Mouse (Mus musculus): ENCODE results near the gene Hoxd10. TPM values are rescaled to one million over a fixed set of nuclear protein-coding genes. Genes with fewer than 3 reads are reported as not detected.

Gene Hoxd10
- not detected for total RNA-seq (2021)

DNA sequence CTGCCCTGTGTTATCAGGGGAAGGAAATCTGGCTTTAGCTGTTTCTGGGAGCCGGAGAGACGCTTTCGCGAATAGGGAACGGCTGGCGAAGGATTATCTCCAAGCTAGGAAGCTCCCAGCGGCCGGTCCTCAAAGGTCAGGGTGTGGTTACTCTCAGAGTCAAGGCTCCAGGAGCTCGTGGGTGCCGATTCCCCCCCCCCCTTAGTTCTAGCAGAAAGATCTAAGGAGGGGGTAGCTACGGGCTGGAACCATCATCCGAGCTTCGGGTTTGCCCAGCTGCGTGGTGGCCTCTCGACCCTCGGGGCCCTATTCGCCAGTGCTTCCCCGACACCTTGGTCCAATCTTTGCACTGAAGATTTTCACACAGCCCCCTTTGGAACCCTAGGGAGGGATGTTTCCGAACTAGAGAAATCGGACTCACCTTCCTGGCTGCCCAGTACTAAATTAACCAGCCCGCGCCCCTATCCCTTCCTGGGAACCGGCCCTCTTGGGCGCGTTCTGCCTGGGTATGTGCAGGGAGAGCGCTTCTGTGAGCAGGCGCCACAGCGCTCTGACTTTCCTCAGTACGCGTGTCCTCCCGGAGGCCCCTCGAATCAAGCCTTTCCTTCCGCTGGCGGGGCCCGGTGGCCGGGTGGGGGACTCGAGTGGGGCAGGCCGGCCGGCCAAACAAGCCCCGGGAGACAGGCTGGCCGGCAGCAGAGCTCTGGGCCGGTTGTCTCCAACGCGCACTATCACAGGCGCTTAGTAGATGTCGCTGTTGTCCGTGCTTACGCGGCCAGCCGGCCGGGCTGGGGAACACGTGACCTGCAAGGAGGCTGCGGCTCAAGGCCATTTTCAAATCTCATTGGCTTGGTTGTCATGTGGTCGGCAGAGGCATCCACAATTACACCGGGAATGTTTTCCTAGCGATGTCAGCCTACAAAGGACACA lies at the start of gene Hoxd10:
Gene Hoxd10 (plus strand): TSS at position 903 of the 930 bp plus-strand sequence.
- intact Hi-C loops (cut with DNase I): loop anchor here (10.0 kb wide), 1 partner anchor 1414 kb away; no protein-coding TSS in a partner anchor
- peak; percentile 52 for DNase-seq

DNA sequence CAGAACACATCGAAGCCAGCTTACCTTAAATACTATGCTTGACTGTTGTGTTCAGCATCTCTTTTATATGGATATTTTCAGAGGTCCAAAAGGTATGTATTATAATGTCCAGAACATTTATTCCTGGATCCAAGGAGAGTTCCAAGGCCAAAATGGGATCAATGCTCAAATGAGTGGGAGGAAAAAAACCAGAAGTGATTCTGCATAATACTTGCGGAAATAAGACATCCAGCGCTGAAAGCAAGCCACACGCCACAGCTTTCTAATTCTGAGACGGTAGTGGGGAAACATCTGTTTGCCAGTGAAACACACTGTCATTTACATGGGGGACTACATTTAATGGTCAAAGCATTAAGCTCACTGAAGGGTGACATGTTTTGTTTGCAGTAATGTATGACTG lies 49.3 kb upstream of the Hoxd10 start:
- DNase-seq: no peak
- intact Hi-C loops (cut with DNase I): no loop called here

- no peak for DNase-seq
- intact Hi-C loops (cut with DNase I): no loop called here
These were observed 46.1 kb upstream of the Hoxd10 start for GRCm38 (mm10) chr2:74645631-74646030.

DNA sequence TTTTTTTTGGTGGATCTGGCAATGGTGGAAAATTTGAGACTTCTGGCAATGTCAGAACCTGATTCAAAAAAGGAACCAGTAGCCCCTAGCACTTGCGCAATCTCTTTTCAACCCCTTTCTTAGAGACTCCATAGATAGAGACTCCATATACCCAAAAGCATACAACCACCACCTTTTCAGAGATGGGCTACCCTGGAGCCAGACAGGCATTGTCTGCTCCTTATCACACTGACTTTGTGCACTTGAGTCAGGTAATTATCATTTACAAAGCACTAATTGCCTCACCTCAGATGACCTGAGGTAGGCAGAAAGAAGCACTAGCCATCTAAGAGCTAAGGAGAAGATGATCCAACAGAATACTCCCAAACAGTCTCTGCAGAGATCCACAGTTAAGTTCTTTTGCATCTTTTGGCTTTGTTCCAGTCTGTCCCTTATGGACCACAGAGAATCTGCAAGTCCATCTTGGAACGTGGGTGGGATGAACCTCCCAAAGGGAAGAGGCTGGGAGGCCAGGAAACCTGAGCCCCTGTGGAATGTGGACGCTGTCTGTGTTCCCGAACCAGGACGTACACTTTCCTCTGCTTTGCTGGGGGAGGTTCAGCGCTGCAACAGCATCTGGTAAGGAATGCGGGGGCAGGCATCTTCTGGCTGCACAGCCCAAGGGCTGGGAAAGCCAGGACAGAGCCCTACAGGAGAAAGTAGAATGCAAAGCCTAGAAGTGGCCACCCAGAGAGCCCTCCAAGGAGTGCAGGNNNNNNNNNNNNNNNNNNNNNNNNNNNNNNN lies 44.5 kb upstream of the Hoxd10 start:
- DNase-seq: no peak
- intact Hi-C loops (cut with DNase I): no loop called here

DNA sequence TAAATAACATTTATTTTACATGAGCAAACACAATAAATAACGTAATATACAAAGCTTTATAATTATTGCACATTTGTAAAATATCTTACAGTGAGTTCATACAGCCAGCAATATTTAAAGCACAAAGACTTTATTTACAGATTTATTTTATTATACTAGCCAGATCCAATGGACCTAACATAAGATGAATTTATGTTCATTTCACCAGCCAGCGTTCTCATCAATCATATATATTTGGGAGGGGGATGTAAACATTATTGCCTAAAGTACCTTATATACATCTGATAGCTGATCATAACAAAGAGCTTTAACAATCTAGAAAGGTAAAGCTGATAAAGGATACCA lies 38.8 kb upstream of the Hoxd10 start:
- intact Hi-C loops (cut with DNase I): no loop called here
- no peak for DNase-seq

DNA sequence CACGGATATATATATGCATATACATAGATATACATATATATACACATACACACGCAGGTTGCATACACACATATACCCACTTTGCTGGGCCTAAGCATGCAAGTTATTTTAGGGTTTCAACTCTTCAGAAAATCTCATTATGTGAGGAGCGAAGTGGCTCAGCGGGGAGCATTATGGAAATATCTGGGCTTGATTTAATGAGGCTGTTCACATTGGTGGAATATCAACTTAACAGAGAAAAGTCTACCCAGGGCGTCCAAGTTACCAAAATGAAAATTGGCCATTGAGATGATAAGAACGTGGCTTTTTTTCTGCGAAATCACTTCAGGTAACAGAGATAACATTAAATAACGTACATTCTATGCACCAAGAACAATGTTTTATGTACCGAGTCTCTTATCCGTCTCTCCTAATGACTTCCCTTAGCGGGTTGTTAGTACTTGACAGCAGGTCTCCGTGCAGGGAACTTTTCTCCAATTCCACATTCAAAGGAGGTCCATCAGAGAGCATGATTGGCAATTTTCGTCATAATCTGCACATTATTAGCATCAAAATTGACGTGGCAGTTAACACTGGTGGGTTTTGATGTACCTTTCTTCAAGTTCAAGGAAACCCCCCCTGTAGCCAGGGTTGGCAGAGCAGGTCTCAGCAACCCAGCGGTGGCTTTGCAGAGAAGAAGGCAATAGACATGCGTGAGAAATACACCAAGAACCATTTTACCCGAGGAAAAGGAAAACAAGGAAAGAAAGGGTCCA lies 37.8 kb upstream of the Hoxd10 start:
- intact Hi-C loops (cut with DNase I): no loop called here
- DNase-seq: no peak

- intact Hi-C loops (cut with DNase I): loop anchor here (5.0 kb wide), 1 partner anchor 588 kb away; no protein-coding TSS in a partner anchor
- DNase-seq: no peak
These were observed 36.8 kb upstream of the Hoxd10 start for GRCm38 (mm10) chr2:74654743-74655419.

DNA sequence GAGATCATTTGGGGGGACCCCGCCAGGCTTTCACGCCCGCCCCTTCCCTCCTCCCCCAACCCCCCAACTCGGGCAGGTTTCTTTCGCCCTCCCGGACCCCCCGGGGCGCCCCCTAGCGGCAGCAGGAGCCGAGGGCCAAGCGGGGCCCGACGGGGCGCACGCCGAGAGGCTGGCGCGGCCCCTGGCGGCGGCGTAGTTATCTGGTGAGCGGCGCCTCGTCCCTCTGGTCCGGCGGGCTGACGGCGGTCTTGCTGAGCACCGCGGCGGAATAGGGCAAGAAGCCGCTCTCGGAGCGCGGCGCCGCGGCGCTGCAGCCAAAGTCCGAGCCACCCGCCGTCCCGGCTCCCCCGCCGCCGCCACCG lies 36.3 kb upstream of the Hoxd10 start:
- intact Hi-C loops (cut with DNase I): loop anchor here (5.0 kb wide), 1 partner anchor 588 kb away; no protein-coding TSS in a partner anchor
- DNase-seq: peak; percentile 49

GRCm38 (mm10) chr2:74655821-74656631 lies 35.7 kb upstream of the Hoxd10 start:
- intact Hi-C loops (cut with DNase I): loop anchor here (5.0 kb wide), 1 partner anchor 589 kb away; no protein-coding TSS in a partner anchor
- DNase-seq: peak; percentile 24

GRCm38 (mm10) chr2:74656632-74657021 lies 35.1 kb upstream of the Hoxd10 start:
- intact Hi-C loops (cut with DNase I): loop anchor here (5.0 kb wide), 1 partner anchor 589 kb away; no protein-coding TSS in a partner anchor
- DNase-seq: no peak

- intact Hi-C loops (cut with DNase I): loop anchor here (5.0 kb wide), 1 partner anchor 590 kb away; no protein-coding TSS in a partner anchor
- DNase-seq: no peak
These were observed 34.3 kb upstream of the Hoxd10 start for GRCm38 (mm10) chr2:74657251-74658023.

GRCm38 (mm10) chr2:74658024-74658666 lies 33.6 kb upstream of the Hoxd10 start:
- DNase-seq: no peak
- intact Hi-C loops (cut with DNase I): loop anchor here (5.0 kb wide), 1 partner anchor 591 kb away; no protein-coding TSS in a partner anchor

DNA sequence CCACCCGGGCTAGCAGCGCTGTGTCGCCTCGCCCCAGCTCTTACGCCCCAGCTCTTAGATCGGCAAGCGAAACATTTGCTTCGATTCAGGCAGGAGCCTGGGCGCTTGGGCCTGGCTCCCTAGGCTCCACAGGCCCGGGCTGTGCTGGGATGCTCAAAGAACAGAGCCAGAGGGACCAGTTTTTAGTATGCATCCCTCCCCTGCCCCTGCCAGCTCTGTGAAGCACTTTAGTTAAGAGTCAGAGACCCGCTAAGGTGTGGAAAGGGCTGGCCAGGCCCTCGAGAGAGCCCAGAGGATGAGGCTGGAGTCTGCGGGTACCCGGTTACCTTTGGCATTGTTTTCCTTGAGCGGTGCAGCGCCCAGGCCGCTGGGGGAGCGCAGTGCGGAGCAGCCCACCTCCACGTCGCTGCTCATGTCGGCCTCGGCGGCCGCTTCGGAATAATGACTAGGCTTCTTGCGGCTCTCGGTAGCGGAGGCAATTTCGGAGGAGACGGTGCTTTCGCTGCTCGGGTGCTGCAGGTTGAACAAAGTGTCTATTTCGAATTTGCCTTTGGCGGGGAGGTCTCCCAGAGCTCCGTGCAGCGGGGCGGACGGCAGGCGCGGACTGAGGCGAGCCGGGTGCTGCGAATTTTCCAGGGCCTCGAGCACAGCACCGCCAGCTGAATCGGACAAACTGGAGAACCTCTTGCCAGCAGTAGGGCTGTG lies 32.9 kb upstream of the Hoxd10 start:
- intact Hi-C loops (cut with DNase I): loop anchor here (5.0 kb wide), 1 partner anchor 592 kb away; no protein-coding TSS in a partner anchor
- no peak for DNase-seq

GRCm38 (mm10) chr2:74659507-74660005 lies 32.2 kb upstream of the Hoxd10 start, which contains the start of gene Evx2:
Gene Evx2 (minus strand): TSS chr2:74659557.
- intact Hi-C loops (cut with DNase I): loop anchor here (5.0 kb wide), 5 partner anchors 592 to 1107 kb away; no protein-coding TSS in a partner anchor
- DNase-seq: no peak

DNA sequence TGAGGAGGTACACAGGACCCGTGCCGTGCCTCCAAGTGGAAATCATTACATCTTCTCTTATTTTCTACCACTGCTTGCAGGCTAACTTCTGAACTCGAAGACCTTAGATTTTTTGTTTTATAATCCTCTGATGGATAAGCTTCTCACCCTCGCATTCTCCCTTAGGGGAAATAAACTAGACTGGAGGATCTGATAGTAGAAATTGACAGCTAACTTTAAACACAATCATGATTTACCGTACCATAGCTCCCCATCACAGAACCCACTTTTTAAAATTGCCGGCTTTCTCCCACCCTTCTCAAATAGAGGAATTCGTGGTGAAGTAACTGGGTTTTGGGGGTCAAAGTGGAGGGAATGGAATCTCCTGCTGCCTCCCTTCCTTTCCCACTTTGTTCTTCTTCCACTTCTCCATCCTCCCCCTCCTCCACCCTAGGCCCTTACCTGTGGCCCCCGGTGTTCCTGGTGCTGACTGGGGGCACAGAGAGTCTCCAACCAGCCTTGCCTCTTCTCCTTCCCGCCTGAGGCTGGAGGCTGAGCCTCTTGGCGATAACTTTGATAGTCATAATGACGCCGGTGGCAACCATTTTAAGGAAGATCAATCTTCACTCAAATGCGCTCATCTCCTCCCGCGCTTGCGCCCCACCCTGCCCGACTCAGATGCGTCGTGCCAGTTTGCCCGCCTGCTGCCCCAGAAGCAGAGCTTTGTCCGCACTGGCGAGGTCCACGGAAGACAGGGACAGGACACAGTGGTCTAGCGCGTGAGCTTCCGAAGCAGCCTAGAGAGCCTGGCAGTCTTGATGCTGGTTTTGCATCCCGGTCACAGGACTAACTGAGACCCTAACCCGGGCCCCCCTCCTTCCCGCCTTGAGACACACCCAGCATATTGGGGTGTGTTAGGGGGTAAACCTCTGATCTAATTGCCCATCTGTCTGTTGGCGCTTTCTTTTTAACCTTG lies 31.0 kb upstream of the Hoxd10 start:
- intact Hi-C loops (cut with DNase I): loop anchor here (5.0 kb wide), 4 partner anchors 693 to 1108 kb away; no protein-coding TSS in a partner anchor

GRCm38 (mm10) chr2:74661685-74662084 lies 30.0 kb upstream of the Hoxd10 start:
- intact Hi-C loops (cut with DNase I): loop anchor here (2.0 to 5.0 kb wide), 5 partner anchors 361 to 1109 kb away; no protein-coding TSS in a partner anchor
- peak; percentile 75 for DNase-seq

More for the DNA sequence above, 31.0 kb upstream of the Hoxd10 start:
- DNase-seq: no peak
